Mouse (Mus musculus): Measurements from ENCODE around the gene Shq1. TPM values are rescaled to one million over a fixed set of nuclear protein-coding genes. Genes with fewer than 3 reads are reported as not detected.

Gene Shq1
- total RNA-seq, 2 experiments from 2014 or later: 4.5 to 6.1 TPM

DNA sequence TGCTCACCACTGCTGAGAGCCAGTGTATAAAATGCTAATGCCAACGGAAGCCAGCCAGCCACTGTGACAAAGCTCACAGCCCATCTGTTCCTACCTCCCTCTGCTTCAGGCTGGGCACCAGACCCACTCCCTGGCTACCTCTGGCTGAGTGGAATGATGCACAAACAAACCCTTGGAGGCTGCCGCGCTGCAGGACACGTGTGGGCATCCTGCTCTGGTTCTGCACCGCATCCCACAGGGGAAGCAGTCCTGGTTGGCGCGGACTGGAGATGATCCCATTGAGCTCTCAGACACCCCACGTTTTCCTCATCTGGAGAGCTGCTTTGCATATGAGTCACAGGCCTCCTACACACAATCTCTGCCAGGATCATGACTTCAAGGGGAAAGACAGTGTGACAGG, 112.9 kb downstream of the Shq1 start:
- intact Hi-C loops (cut with DNase I): loop anchor here (5.0 kb wide), 1 partner anchor 271 kb away; the partner anchor contains the start of gene Rybp
- peak; percentile 88 to 89 for DNase-seq (ENCODE audit: low spot score in 2 of 2)

- intact Hi-C loops (cut with DNase I): no loop called here
- no peak for DNase-seq (ENCODE audit: low spot score in 2 of 2)
These were observed 128.6 kb downstream of the Shq1 start for GRCm38 (mm10) chr6:100542154-100542997.

DNA sequence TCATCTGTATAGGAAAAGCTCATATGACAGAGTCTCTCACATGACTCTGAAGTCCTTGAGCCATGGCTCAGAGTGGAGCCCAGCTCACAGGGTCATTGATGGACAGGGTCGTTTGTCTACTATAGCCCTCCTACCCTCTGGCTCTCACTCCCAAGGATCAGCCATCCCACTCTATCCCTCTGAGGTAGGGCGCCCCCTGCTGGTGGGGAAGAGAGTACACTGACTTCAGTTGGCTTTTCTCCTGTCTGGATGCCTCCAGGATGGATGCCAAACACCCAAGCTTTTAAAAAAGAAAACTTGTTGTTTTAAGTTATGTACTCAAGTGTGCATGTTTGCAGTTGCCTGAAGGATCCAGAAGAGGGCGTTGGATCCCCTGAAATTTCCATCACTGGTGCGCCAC, 131.3 kb downstream of the Shq1 start:
- intact Hi-C loops (cut with DNase I): no loop called here
- no peak for DNase-seq (ENCODE audit: low spot score in 2 of 2)

- no peak for DNase-seq (ENCODE audit: low spot score in 2 of 2)
- intact Hi-C loops (cut with DNase I): no loop called here
These were observed 132.4 kb downstream of the Shq1 start for GRCm38 (mm10) chr6:100538570-100538969.

GRCm38 (mm10) chr6:100537987-100538386, 133.0 kb downstream of the Shq1 start:
- intact Hi-C loops (cut with DNase I): no loop called here
- no peak for DNase-seq (ENCODE audit: low spot score in 2 of 2)

- no peak for DNase-seq (ENCODE audit: low spot score in 2 of 2)
- intact Hi-C loops (cut with DNase I): no loop called here
These were observed 133.9 kb downstream of the Shq1 start for GRCm38 (mm10) chr6:100537042-100537441.

DNA sequence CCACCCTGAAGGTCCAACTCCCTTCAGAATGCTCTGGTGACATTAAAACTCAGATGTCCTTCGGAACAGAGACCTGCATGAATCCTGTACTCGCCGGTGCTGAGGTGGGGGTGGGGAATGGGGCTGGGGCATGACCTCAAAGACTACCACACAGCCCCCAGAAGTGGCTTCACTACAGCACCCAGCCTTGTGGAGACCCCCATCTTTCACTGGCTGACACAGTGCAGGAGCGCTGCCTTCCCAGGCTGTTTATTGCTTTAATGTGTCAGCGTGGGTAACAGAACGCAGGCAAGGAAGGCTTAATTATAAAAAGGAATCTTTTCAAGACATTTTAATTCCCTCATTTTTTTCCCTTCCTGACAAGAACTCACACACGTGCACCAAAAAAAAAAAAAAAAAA, 137.6 kb downstream of the Shq1 start:
- intact Hi-C loops (cut with DNase I): no loop called here
- no peak for DNase-seq (ENCODE audit: low spot score in 2 of 2)

- intact Hi-C loops (cut with DNase I): no loop called here
- DNase-seq (ENCODE audit: low spot score in 2 of 2): no peak
These were observed 138.6 kb downstream of the Shq1 start for GRCm38 (mm10) chr6:100532326-100532725.

DNA sequence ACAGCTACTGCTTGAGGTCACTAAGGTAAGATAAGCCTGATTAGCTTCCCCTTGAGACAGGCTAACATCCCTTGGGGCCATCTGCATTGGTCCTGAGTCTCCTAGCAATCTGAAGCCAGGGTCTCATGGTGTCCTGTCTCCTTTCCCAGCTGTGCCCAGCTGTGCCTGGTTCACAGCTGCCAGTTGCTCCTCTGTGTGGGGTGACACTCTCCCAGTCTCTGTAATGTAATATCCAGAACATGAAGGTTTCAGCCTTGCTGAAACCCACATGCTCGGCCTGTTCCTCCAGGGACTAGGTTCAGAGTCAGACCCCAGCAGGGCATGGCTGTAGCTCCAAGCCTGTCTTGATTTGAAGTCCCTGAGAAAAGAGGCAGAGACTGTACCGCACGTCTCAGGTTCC, 141.3 kb downstream of the Shq1 start:
- intact Hi-C loops (cut with DNase I): no loop called here
- no peak for DNase-seq (ENCODE audit: low spot score in 2 of 2)

DNA sequence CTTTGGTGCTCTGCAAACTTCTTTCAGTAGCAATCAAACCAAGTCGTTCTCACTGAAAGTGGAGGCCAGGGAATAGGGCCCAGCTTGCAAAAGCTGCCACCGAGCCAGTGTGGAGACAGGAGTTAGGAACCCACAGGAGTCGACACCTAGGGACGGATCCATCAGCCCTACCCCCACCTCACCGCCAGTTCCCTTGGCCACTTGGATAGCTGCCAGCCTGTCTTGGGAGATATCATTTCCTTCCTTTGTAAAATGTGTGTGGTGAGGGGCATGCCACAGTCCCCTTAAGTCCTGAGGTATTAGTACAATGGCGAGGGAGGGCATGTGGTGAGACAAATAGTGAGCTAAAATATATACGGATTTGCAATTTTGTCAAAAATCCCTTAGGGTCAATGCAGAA, 142.4 kb downstream of the Shq1 start:
- intact Hi-C loops (cut with DNase I): no loop called here
- no peak for DNase-seq (ENCODE audit: low spot score in 2 of 2)

DNA sequence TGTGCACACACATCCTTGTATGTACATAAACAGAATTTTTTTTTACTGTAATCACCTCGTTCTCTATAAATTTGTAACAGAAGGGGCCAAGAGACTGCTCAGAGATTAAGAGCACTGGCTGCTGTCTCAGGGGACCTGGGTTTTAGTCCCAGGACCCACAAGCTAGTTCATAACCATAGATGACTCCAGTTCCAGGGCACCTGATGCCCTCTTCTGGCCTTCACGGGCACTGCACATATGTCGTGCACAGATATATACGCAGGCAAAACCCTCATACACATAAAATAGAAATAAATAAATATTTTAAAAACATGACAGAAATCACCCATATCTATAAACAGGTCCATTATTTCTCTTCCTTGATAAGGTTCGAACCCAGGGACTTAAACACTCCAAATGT, 143.0 kb downstream of the Shq1 start:
- no peak for DNase-seq (ENCODE audit: low spot score in 2 of 2)
- intact Hi-C loops (cut with DNase I): no loop called here

GRCm38 (mm10) chr6:100527161-100527560, 143.8 kb downstream of the Shq1 start:
- no peak for DNase-seq (ENCODE audit: low spot score in 2 of 2)
- intact Hi-C loops (cut with DNase I): no loop called here

DNA sequence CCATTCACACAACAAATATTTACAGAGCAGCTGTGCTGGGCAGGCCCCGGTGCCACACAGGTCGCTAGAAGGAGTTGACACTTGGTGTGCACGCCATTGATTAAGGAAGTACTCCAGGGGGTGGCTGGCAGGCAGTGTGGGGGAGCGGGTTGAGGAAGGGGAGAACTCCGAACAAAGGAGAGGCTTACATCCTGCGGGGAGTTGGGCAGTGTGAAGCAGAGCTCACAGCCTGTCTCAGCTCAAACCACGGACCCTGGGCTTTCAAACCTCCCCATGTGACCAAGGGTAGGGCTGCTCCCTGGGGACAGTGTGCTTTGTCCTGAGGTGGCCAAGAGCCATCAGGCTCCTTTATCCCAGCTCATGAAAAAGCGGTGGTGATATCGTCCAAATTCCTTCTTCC, 144.9 kb downstream of the Shq1 start:
- DNase-seq (ENCODE audit: low spot score in 2 of 2): no peak

GRCm38 (mm10) chr6:100525496-100525895, 145.5 kb downstream of the Shq1 start:
- intact Hi-C loops (cut with DNase I): no loop called here

More for the DNA sequence above, 144.9 kb downstream of the Shq1 start:
- intact Hi-C loops (cut with DNase I): no loop called here

GRCm38 (mm10) chr6:100522495-100522894, 148.5 kb downstream of the Shq1 start:
- intact Hi-C loops (cut with DNase I): no loop called here
- DNase-seq (ENCODE audit: low spot score in 2 of 2): no peak

More at GRCm38 (mm10) chr6:100525496-100525895, 145.5 kb downstream of the Shq1 start:
- DNase-seq (ENCODE audit: low spot score in 2 of 2): no peak

- intact Hi-C loops (cut with DNase I): no loop called here
- no peak for DNase-seq (ENCODE audit: low spot score in 2 of 2)
These were observed 149.2 kb downstream of the Shq1 start for GRCm38 (mm10) chr6:100521615-100522398.

GRCm38 (mm10) chr6:100520558-100521099, 150.3 kb downstream of the Shq1 start:
- intact Hi-C loops (cut with DNase I): no loop called here
- DNase-seq (ENCODE audit: low spot score in 2 of 2): no peak

GRCm38 (mm10) chr6:100519837-100520236, 151.1 kb downstream of the Shq1 start:
- no peak for DNase-seq (ENCODE audit: low spot score in 2 of 2)
- intact Hi-C loops (cut with DNase I): loop anchor here (10.0 kb wide), 1 partner anchor 215 kb away; no protein-coding TSS in a partner anchor

Measured in left cerebral cortex, postnatal 36 days (tissue).